Mouse (Mus musculus) heart, postnatal 4 days (tissue): ENCODE data around the gene Fam50b. TPM values are rescaled to one million over a fixed set of nuclear protein-coding genes. Genes with fewer than 3 reads are reported as not detected.

Experiments used
- DNase-seq: peaks from one replicate; pipeline ENCODE4 v3.0.0; 2021
- total RNA-seq, 2 experiments: library from RNA; stranded (reverse); gene quantifications; 2 replicates each; pipeline ENCODE4 v1.2.3; 2021

Fam50b gene
- total RNA-seq, 2 experiments from 2014 or later: not detected

DNA sequence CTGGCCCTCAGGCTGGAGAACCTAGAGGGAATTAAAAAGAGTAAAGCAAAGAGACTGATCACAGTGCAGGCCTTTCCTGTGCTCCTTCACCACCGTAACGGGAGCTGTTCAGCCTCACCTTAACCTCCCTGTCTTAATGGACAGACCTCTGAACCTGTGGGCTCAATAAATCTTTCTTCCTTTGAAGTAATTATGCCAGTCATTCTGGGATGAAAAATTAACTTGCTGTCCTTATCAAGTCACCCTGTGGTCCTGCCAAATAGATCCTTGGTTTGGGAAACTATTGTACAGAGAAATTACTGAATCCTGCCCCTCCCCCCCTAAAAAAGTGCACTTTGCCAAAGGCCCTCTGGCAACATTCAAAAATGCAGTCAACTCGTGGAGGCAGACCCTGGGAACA, 4.4 kb downstream of the Fam50b start:
- no peak for DNase-seq

DNA sequence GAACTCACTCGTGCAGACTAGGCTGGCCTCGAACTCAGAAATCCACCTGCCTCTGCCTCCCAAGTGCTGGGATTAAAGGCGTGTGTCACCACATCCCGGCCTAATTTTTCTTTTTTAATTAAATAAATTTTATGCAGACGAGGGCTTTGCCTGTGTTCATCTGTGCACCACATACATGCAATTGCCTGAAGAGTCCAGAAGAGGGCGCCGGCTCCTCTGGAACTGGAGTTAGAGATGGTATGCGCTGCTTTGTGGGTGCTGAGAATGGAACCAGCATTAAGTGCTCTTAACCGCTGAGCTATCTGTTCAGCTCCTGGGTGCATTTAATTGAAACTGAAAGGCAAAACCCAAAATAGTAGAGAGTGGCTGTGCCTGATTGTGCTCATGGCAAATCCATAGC, 6.6 kb downstream of the Fam50b start:
- no peak for DNase-seq

DNA sequence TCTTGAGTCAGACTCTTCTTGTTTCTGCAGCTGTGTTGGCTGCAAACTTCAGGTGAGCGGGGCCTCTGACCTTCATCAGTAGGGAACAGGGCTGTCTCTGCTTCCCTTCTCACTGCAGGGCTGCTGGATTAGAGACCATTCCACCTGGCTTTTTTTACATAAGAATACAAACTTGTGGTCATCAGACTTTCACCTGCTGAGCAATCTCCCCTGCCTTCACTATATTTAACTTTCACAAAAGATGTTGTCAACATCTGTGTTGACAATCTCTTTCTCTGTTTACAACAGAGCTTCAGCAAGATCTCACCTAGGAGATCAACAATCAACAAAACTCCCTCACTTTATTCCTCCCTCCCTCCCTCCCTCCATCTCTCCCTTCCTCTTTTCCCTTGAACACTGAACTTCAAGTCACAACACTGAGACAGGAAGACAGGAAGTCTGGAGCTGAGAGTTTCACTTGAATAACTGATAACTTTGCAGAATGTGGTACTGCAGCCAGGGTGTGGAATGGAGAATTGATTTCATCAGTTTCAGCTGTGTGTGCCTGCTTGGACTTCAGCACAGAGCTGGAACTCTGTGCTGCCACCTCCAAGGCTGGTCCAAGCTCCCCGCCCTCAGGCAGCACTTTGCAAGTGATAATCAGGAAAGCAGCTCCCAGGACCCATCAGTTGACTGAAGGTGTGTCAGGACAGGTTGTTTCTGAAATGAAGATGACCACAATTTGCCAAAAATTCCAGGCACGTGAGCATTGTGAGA, 7.3 kb downstream of the Fam50b start:
- no peak for DNase-seq

DNA sequence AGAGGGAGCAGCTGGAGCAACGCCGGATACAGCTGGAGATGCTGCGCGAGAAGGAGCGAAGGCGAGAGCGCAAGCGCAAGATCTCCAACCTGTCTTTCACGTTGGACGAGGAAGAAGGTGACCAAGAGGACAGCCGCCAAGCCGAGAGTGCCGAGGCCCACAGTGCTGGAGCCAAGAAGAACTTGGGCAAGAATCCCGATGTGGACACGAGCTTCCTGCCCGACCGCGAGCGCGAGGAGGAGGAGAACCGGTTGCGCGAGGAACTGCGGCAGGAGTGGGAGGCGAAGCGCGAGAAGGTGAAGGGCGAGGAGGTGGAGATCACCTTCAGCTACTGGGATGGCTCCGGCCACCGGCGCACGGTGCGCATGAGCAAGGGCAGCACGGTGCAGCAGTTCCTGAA, 12.2 kb downstream of the Fam50b start:
- no peak for DNase-seq

DNA sequence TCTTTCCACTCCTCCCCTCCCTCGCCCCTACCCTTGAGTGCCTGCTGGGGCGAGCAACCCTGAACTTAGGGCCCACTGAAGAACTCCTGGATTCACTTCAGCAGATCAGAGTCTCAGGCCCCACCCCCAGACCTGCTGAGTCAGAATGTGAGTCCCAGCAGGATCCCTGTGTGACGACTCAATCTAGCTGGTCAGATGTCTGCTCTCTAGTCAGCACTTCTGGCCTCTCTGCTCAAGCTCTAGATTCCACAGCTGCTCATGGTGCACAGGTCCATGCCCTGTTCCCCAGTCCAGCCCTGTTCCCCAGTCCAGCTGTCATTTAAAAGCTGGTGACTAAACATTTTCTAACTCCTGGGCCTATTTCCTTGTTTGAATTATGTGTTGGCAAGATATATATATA, 13.9 kb downstream of the Fam50b start:
- DNase-seq: no peak

DNA sequence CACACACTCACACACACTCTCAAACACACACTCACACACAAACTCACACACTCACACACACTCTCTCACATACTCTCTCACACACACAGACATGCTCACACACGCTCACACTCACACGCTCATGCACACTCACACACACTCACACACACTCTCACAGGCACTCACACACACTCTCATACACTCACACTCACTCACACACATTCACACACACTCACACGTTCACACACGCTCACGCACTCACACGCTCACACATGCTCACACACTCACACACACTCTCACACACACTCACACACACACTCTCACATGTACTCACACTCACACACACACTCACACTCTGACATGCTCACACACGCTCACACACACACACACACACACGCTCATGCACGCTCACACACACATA, 24.6 kb downstream of the Fam50b start:
- no peak for DNase-seq

DNA sequence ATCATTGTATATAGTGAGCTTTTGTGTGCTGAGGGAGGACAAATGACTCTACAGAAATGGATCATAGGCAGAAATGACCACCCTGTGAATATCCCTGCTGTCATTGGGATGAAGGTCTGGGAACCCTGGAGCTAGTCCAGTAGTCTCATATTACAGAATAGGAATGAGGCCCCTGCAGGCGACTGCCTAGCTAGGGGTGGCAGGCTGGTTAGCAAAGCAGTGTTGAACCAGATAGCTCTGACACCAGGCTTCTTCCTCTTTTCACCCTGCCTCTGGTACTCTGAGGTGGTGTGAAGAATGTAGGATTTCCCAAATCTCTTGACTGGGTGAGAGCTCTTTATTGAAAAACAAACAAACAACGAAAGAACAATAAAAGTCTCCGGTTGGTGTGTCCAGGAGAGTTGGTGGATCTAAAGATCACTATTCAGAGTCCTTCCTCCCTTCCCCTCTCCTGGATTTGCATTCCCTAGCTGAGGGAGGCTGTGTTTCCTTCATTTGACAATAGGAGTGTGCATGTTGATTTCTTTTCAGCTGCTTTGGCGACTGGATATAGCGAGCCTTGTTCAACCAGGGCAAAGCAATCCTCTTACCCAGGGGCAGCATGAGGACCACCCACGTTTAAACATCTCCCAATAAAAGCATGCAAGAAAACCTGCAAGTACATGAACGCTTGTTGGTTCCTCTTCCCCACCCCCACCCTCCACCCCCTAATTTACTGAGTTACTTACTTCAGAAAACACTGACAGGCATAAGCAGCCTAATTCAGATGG, 26.1 kb downstream of the Fam50b start:
- no peak for DNase-seq

DNA sequence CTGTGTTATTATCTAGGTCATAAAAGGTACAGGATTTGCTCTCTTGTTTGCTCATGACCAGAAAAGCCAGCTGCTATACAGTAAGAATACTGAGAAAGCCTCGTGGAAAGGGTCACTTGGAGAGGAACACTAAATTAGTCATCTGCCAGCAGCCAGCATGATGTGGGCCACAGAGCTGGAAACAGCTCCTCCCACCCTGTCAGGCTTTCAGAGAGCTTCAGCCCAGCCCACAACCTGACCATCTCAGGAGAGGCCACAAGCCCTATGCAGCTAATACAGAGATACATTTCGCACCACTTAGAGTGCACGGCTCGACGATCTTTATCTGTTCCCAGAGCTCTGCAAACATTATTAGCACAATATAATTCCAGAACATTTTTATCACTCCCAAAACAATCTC, 27.5 kb downstream of the Fam50b start:
- DNase-seq: no peak

DNA sequence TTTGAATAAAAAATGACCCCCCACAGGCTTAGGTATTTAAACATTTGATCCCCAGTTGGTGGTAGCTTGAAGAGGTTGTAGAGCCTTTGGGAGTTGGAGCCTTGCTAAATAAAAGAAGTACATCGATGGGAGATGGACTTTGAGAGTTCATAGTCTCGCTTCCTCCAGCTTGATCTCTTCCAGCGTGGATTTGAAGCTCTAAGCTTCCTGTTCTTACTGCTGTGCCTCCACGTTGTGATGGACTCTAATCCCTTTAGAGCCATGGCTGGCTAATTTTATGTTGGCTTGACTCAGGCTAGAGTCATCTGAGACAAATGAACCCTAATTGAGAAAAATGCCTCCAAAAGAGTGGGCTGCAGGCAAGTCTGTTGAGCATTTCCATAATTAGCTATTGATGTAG, 28.2 kb downstream of the Fam50b start:
- no peak for DNase-seq

DNA sequence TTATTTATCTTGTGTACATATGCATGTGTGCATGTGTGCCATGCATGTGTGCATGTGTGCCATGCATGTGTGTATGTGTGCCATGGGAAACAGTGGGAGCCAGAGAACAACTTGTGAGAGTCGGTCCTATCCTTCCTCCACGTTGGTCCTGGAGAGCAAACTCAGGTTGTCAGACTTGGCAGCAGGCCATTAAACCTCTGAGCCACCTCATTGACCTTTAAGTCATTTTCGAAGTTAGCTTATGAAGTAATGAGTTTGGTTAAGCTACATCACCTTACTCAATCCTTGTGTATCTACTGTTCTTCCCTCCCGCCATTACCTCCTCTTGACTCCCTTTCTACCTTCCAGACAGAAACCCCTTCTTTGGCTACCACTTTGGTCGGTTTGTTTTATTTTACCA, 30.6 kb downstream of the Fam50b start:
- no peak for DNase-seq

DNA sequence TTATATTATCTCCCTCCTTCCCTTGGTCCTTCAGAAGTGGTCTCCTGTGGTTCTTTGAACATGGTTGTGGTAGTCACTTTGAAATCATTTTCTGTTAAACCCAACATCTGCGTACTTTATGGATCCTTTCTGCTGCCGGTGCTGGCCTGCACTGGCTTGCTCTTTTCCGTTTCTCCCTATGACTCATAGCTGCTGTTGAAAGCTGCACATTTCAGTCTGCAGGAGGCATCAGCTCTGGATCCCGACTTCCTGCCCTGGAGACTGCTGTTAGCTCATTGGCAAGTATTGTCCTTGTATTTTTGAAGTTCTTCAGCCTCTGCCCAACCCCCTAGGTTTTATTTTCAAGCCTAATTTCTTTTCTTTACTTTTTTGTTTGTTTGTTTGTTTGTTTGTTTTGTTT, 31.9 kb downstream of the Fam50b start:
- peak; percentile 43 for DNase-seq

DNA sequence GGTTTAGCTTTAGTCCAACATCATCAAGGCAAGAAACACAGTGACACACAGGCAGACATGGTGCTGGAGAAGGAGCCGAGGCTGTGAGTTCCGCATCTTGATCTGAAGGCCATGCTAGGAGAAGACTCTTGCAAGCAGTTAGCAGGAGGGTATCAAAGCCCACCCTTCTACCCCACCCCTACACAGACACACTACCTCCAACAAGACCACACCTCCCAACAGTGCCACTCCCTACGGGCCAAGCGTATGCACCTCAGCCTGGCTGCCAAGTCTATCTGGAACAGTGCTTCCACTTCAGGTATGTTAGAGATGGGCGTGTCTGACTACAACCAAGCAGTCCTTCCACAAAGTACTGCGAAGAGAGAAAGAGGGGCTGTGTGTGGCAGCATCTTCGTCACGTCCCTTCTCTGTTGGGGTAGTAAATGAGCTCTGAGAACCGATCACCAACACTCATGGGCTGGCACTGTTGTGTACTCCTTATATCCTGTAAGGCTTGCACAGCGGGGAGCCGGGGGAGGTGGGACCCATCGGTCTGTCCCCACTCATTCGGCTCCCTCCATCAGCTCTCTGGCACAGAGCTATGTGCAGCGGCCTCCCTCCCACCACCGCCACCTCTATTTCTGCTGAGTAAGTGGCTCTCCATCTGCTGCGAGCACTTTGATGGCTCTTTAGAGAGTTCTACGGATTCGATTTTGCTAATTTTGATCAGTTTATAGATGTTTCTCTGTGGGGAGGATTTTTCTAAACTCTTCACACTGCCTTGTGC, 33.1 kb downstream of the Fam50b start:
- DNase-seq: no peak

DNA sequence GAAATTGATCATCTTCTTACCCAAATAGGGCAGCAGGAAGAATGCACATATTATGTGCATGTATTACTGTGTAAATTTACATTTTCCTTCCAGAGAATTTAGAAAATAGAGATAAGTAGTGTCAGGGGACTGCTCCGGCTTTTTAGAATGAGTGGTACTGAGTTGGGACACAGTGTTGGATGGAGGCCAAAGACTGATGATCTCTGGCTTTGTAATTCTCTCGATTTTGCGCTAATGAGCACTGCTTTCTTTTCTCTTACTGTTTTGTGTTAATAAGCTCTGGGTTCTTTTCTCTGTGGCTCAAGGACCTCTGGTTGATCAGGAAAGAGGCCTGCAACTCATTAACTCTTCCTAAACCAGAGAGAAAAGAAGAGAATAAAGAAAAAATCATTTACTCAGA, 42.1 kb downstream of the Fam50b start:
- no peak for DNase-seq

DNA sequence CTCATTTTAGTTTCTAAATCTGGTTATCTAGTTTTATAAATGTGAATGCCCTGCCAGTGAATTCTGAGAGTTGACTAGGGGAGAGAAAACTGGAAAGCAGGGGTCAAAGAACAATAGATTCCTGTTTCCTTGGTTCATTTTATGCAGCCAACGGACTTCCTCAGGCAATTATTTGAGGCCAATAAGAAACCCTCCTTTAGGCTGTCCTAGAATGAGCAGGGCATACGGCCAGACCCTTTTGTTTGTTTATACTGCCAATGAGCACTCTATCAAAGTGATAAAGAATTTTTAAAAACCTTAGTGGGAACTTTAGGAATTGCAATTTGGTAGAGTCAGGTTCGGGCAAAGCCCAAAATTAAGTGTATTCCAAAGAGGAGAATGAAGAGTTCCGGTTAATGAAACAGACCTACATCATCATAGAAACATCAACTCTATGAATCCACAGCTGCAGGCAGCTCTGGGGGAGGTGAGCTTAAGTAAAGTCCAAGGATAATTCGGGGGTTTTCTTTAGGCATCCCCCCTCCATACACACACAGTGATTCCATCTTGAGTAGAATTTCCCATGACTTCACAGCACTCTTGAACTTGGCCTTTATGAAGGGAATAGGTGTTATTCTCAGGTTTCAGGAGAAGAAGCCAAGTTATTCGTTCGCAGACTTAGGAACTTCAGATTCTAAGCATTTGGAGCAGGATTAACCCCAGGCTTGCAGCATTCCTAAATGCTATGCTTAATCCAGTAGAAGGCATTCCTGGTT, 46.4 kb downstream of the Fam50b start:
- peak; percentile 48 for DNase-seq

DNA sequence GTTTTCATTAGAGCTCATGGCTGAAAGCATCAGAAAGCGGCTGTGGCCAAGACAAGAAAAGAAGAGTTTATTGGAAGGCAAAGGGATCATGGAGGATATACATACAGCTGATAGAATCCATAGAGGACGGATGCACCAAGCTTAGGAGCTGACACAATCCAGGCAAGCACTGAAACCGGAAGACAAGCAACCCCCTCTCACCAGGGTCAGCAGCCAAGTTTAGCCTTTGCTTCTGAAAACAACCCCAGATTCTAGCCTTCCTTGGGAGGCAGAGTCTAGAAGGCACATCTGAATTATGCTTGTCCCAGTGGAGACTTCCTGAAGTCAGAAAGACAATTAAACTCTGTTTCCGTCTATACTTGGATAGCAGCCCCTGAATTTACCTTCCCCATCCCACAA, 47.0 kb downstream of the Fam50b start:
- no peak for DNase-seq

DNA sequence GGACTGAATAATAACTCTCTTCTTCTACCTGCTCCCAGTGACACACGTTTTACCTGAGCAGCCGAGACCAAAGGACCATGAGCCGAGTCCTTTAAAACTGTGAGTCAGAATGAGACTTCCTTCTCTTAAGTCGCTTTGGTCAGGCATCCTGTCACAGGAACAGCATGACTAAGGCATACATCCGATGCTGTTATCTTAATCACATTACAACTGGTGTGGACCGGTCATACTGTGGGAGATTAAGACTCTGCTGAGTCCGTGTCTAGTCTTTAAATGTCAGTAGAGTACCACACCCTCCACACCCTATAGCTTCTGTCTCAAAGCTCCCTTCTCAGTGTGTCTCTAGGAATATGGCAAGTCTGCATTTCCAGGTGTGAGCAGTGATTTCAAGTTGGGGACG, 50.2 kb downstream of the Fam50b start:
- no peak for DNase-seq

DNA sequence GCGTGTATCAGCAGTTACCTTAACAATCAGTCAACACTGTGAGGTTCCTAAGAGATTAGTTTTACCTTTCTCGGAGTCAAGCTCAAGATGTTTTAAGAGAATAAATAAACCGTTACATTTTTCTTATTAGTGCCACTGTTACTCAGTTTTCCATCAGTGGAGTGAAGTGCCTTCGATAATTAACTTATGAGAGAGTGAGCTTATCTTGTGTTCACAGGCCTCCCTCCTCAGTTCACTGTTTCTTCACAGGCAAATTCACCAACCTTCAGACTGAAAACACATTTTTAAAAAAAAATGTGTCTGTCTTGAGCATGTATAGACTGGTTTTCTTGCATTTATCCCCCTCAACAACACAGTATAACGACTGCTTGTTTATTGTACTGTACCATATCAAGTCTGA, 52.0 kb downstream of the Fam50b start:
- DNase-seq: no peak

DNA sequence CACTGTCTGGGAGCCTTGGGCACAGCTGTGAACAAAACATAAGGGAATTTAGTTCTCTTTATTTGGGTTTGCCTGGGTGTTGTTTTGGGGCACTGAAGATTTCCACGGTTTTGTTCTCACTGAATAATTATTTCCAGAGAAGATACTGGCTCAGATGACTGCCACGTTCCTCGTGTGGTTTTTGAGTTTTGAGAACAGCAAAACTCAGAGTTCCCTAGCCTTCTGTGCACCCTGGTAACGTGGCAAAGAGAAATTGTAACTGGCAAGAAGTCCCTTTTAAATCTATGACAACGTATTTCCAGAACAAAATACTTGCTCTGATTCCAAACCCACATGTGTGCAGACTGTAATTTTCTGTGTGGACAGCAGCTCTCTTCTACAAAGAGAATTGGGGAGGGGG, 52.9 kb downstream of the Fam50b start:
- no peak for DNase-seq

DNA sequence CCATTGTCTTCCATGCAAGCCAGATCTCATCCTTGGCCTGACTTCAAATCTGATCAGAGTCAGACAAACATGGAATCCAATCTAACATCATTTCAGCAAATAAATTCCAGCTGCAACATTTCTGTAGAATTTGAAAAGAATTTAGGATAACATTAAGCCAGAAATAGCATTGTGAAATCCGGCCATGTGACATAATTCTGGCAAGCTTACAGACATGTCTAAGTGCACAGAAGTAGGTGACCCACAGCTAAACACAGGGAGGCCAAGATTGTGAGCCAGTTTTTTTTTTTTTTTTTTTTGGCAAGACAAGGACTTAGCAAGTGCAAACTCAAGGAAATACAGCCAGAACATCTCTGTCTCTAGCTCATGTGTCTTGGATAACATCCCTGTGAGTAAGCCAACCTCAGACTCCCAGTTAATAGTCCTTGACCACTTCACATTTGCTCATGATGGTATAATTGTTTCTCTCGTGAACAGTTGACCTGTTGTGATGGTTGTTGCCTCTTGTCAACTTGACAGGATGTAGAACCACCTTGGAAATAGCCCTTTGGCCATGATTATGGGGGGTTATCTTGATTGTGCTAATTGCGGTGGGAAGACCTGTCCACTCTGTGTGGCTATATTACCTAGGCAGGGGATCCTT, 54.6 kb downstream of the Fam50b start:
- DNase-seq: peak; percentile 57

DNA sequence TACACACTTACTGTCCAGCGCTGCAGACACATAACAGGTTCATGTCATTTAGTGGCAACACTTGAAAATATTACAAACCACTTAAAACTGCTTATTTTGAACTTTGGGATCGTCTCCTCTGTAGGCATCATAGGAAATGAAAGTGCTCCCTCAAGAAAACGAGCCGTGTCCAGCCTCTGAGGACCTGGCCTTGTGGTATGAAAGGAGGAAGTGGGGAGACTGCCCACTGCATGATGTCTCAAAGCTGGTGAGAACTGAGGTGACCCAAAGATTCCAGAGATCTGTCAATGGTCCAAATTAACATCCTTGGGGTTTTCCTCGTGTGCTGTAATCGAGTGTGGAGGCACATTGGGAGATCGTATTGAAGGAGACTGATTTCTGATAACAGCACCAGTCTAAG, 58.4 kb downstream of the Fam50b start:
- no peak for DNase-seq

DNA sequence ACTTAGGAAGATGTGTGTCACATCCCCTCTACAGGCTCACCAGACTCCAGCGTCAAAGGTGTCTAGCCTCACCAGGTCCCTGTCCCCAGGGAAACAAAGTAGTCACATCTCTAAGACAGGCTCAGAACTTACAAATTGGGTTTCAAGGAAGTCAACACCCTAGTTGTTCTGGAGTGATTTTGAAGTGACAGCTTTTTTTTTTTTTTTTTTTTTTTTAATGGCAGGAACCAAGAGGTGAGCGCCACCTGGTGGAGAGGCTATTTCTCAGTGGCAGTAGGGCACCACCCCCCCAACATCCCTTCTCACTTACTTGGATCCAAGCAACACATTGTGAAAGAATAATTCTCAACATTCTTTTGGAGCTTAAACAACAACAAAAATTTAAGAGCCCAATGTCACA, 59.2 kb downstream of the Fam50b start:
- peak; percentile 81 for DNase-seq

DNA sequence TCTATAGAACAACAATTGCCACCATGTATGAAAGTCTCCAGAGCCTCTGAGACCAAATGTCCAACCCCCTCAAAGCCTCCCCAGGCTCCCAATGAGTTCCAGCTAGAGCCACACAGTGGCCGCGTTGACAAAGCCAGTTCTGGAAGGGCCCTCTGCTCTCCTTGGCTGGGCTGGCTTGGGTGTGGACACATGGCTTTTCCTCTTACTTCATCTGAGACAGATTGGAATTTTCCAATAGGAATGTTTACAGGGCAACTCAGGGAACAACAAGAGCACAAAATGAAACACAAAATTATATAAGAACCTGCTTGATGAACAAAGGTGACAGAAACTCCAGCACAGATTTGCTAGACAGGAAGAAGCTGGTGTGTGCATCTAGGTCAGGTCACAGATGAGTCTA, 59.8 kb downstream of the Fam50b start:
- peak; percentile 46 for DNase-seq
